ENCODE assay signal across 24 mouse cellular contexts in the genomic region with DNA sequence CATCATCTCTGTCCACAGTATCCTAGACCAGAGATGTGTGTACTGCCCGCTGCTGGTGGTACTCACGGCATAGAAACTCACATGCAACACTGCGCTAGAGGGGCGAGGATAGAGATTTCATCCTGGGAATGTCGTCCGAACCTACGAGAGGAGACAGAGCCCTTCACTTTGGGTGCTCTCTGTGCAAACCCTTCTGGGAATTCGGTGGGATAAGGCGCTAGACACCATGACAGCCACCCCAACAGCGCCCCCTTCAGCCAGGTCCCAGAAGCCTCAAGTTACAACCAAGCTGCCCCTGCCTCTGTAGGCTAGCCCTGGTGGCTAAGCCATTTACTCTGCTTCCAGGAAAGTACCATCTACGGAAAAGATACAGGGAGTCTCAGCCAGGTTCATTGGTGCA. TPM values are rescaled to one million over a fixed set of nuclear protein-coding genes. Genes with fewer than 3 reads are reported as not detected.
DNase-seq lines count a peak whose midpoint lies in the region; ATAC-seq and TF ChIP-seq lines count a peak whose summit lies in the region.
"Had no signal": no experiment of that assay in that cellular context is flagged by ENCODE, and none has a peak within 500 bp of the region (broad histone marks: within the 10 kb centered on the region; RNA-seq: fewer than 3 reads in every experiment).

No protein-coding gene starts in this region.

- no peak overlapping the region for H3K4me2 ChIP-seq in liver, embryonic 14.5 days (ENCODE audit: low read depth)
- no peak overlapping the region for H3K4me2 ChIP-seq in liver, embryonic 12.5 days
- H3K4me2 ChIP-seq in hindbrain, postnatal 0 days (ENCODE audit: low read depth, low read length), result no peak overlapping the region
- H3K4me2 ChIP-seq: forebrain, embryonic 15.5 days; hindbrain, embryonic 13.5 days; liver, embryonic 13.5 days; midbrain, embryonic 12.5 days had no signal

- no peak for TF ChIP-seq EP300 in heart, adult 2 months (IDR thresholded peaks at IDR 0.05; ENCODE audit: insufficient read depth, low read depth, low read length)
- no peak for TF ChIP-seq EP300 in liver, embryonic 14.5 days (IDR thresholded peaks at IDR 0.05; ENCODE audit: low read depth)

- no peak for TF ChIP-seq POLR2A in heart, adult 2 months (IDR thresholded peaks at IDR 0.05; ENCODE audit: insufficient read depth, low read depth, low read length)
- TF ChIP-seq POLR2A in testis, adult 2 months (IDR thresholded peaks at IDR 0.05; ENCODE audit: control insufficient read depth, low read depth, low read length), result no peak

- H3K4me3 ChIP-seq in heart, adult 2 months, result no peak overlapping the region
- no peak overlapping the region for H3K4me3 ChIP-seq in liver, embryonic 14.5 days (ENCODE audit: insufficient read depth in 1 of 2, low read depth in 2 of 2, low read length in 2 of 2)
- no peak overlapping the region for H3K4me3 ChIP-seq in liver, embryonic 12.5 days
- no peak overlapping the region for H3K4me3 ChIP-seq in testis, adult 2 months (ENCODE audit: control insufficient read depth, low read depth, low read length)
- no peak overlapping the region for H3K4me3 ChIP-seq in hindbrain, postnatal 0 days (ENCODE audit: low read length)
- H3K4me3 ChIP-seq: embryonic facial prominence, embryonic 10.5 days; forebrain, embryonic 15.5 days; hindbrain, embryonic 13.5 days; limb, embryonic 10.5 days; liver, embryonic 13.5 days; midbrain, embryonic 12.5 days had no signal

- 83% methylated on average over 11 of the region's 11 CpGs for WGBS in heart, adult 2 months
- WGBS in liver, embryonic 14.5 days (ENCODE audit: insufficient replicate concordance), result 74% methylated on average over 11 of the region's 11 CpGs
- 62% methylated on average over 11 of the region's 11 CpGs for WGBS in liver, embryonic 12.5 days (ENCODE audit: insufficient replicate concordance)
- WGBS in hindbrain, postnatal 0 days, result 84% methylated on average over 11 of the region's 11 CpGs

- no peaks in the 10 kb centered on the region for H3K9me3 ChIP-seq in liver, embryonic 14.5 days (ENCODE audit: control insufficient read depth, low read length)
- H3K9me3 ChIP-seq in liver, embryonic 12.5 days (replicated peaks), result no peaks in the 10 kb centered on the region
- no peaks in the 10 kb centered on the region for H3K9me3 ChIP-seq in hindbrain, postnatal 0 days (ENCODE audit: low read length)
- H3K9me3 ChIP-seq: embryonic facial prominence, embryonic 10.5 days; forebrain, embryonic 15.5 days; hindbrain, embryonic 13.5 days; limb, embryonic 10.5 days; liver, embryonic 13.5 days; midbrain, embryonic 12.5 days had no signal

- H3K9ac ChIP-seq in heart, adult 2 months (ENCODE audit: low read depth, low read length), result no peak overlapping the region
- H3K9ac ChIP-seq in liver, embryonic 14.5 days (replicated peaks), result no peak overlapping the region
- H3K9ac ChIP-seq in liver, embryonic 12.5 days, result no peak overlapping the region
- H3K9ac ChIP-seq in hindbrain, postnatal 0 days (replicated peaks; ENCODE audit: low read length), result no peak overlapping the region
- H3K9ac ChIP-seq: forebrain, embryonic 15.5 days; hindbrain, embryonic 13.5 days; liver, embryonic 13.5 days; midbrain, embryonic 12.5 days had no signal

- no peaks in the 10 kb centered on the region for H3K79me2 ChIP-seq in heart, adult 2 months (replicated peaks; ENCODE audit: control insufficient read depth, insufficient read depth, low read length)

- intact Hi-C loops in heart, adult 2 months (cut with DNase I), result loop anchor here (10.0 kb wide), 1 partner anchor 590 kb away; no protein-coding TSS in a partner anchor

- H3K4me1 ChIP-seq in heart, adult 2 months (ENCODE audit: control insufficient read depth, insufficient read depth, low read length), result peaks cover 18% of the 10 kb centered on the region
- no peaks in the 10 kb centered on the region for H3K4me1 ChIP-seq in liver, embryonic 14.5 days (replicated peaks; ENCODE audit: control insufficient read depth in 2 of 2, insufficient read depth in 2 of 2, low read length in 1 of 2)
- no peaks in the 10 kb centered on the region for H3K4me1 ChIP-seq in liver, embryonic 12.5 days
- H3K4me1 ChIP-seq in testis, adult 2 months (ENCODE audit: control insufficient read depth, insufficient read depth, low read length), result peaks cover 11% of the 10 kb centered on the region
- no peaks in the 10 kb centered on the region for H3K4me1 ChIP-seq in hindbrain, postnatal 0 days (ENCODE audit: insufficient read depth, low read length)
- H3K4me1 ChIP-seq: embryonic facial prominence, embryonic 10.5 days; forebrain, embryonic 15.5 days; limb, embryonic 10.5 days; liver, embryonic 13.5 days; midbrain, embryonic 12.5 days had no signal

- H3K27me3 ChIP-seq in heart, adult 2 months (ENCODE audit: control insufficient read depth, insufficient read depth, low read length), result no peaks in the 10 kb centered on the region
- no peaks in the 10 kb centered on the region for H3K27me3 ChIP-seq in liver, embryonic 14.5 days (ENCODE audit: control insufficient read depth, insufficient read depth, low read length)
- H3K27me3 ChIP-seq in liver, embryonic 12.5 days (replicated peaks), result no peaks in the 10 kb centered on the region
- H3K27me3 ChIP-seq in testis, adult 2 months (ENCODE audit: control insufficient read depth, insufficient read depth, low read length), result no peaks in the 10 kb centered on the region
- no peaks in the 10 kb centered on the region for H3K27me3 ChIP-seq in hindbrain, postnatal 0 days (ENCODE audit: insufficient read depth, low read length)
- H3K27me3 ChIP-seq: forebrain, embryonic 15.5 days; hindbrain, embryonic 13.5 days; liver, embryonic 13.5 days had no signal

- ATAC-seq in liver, embryonic 14.5 days (ENCODE audit: insufficient read depth), result no peak
- no peak for ATAC-seq in liver, embryonic 12.5 days
- no peak for ATAC-seq in hindbrain, postnatal 0 days
- ATAC-seq: forebrain, embryonic 15.5 days had no signal

- no peak for DNase-seq in heart, adult 2 months
- no peak for DNase-seq in heart, adult 9 months (ENCODE audit: low spot score in 2 of 2)
- no peak for DNase-seq in liver, embryonic 14.5 days (ENCODE audit: low read depth in 3 of 3, low spot score in 3 of 3)
- no peak for DNase-seq in testis, postnatal 14 days (ENCODE audit: low spot score)
- no peak for DNase-seq in hindbrain, postnatal 0 days (ENCODE audit: low spot score)
- no peak for DNase-seq in layer of hippocampus, postnatal 10 days (ENCODE audit: low spot score in 2 of 2)
- DNase-seq: adrenal gland, postnatal 14 days; cerebellum, adult 9-11 months; gastrocnemius, postnatal 14 days; heart, adult 18-20 months; heart, postnatal 36 days; kidney, postnatal 36 days; liver, embryonic 13.5 days; lung, postnatal 10 days; thymus, adult 18-20 months; thymus, postnatal 36 days had no signal

- H3K36me3 ChIP-seq in heart, adult 2 months (ENCODE audit: control insufficient read depth, insufficient read depth, low read length), result peaks cover 11% of the 10 kb centered on the region
- peaks cover 5% of the 10 kb centered on the region; the same call in 1 of the 2 replicates for H3K36me3 ChIP-seq in liver, embryonic 14.5 days (replicated peaks; ENCODE audit: control insufficient read depth, insufficient read depth, low read depth)
- peaks cover 21% of the 10 kb centered on the region for H3K36me3 ChIP-seq in liver, embryonic 12.5 days
- no peaks in the 10 kb centered on the region for H3K36me3 ChIP-seq in testis, adult 2 months (ENCODE audit: control insufficient read depth, insufficient read depth, low read length)
- H3K36me3 ChIP-seq in hindbrain, postnatal 0 days (ENCODE audit: insufficient read depth, low read length), result no peaks in the 10 kb centered on the region

- no peak overlapping the region for H3K27ac ChIP-seq in heart, adult 2 months
- no peak overlapping the region for H3K27ac ChIP-seq in liver, embryonic 14.5 days
- no peak overlapping the region for H3K27ac ChIP-seq in liver, embryonic 12.5 days
- H3K27ac ChIP-seq in testis, adult 2 months (ENCODE audit: control insufficient read depth, insufficient read depth, low read depth, low read length), result no peak overlapping the region
- no peak overlapping the region for H3K27ac ChIP-seq in hindbrain, postnatal 0 days
- H3K27ac ChIP-seq: embryonic facial prominence, embryonic 10.5 days; forebrain, embryonic 15.5 days; hindbrain, embryonic 13.5 days; limb, embryonic 10.5 days; liver, embryonic 13.5 days; midbrain, embryonic 12.5 days had no signal

- TF ChIP-seq CTCF in heart, adult 2 months (IDR thresholded peaks at IDR 0.05), result 0 out of 2 replicates have a peak, but pooled peaks have one; percentile 9
- TF ChIP-seq CTCF in liver, embryonic 14.5 days (IDR thresholded peaks at IDR 0.05; ENCODE audit: low read depth), result peak; percentile 48
- peak; percentile 44; the same call in 1 of the 2 replicates for TF ChIP-seq CTCF in testis, adult 2 months (IDR thresholded peaks at IDR 0.05; ENCODE audit: control insufficient read depth, insufficient read depth, insufficient replicate concordance, low read depth, low read length)
- TF ChIP-seq CTCF in hindbrain, postnatal 0 days (IDR thresholded peaks at IDR 0.05; ENCODE audit: low read depth), result no peak

RNA-seq across cellular contexts. Expression of a gene that starts 25.3 kb away (rescaled TPM):
- total RNA-seq in heart, adult 2 months (2021), result 100 to 1,000 TPM; 363 to 378 TPM
- polyA plus RNA-seq in heart, adult 2 months (2012; rRNA removed), result 169 and 248 TPM in 2 replicates
- 30.1 and 43.9 TPM in 2 replicates for polyA plus RNA-seq in liver, embryonic 14.5 days (2012; rRNA removed)
- polyA plus RNA-seq in liver, embryonic 14.5 days (2014; fragmentation: Nextera tagmentation; extraction: Ambion mirVana), result 115 and 128 TPM in 2 replicates
- 165 and 171 TPM in 2 replicates for polyA plus RNA-seq in liver, embryonic 12.5 days (2016; fragmentation: Nextera tagmentation; extraction: Ambion mirVana)
- polyA plus RNA-seq in testis, adult 2 months (2012; rRNA removed), result 68.7 and 74.1 TPM in 2 replicates
- 190 and 198 TPM in 2 replicates for total RNA-seq in hindbrain, postnatal 0 days (2014; rRNA removed)
- polyA plus RNA-seq in hindbrain, postnatal 0 days (2015; fragmentation: Nextera tagmentation; extraction: Ambion mirVana), result 425 and 435 TPM in 2 replicates
- total RNA-seq in layer of hippocampus, postnatal 10 days (2021), result 100 to 1,000 TPM; 414 to 447 TPM

RNA-seq across cellular contexts. Expression of a gene that starts 47.5 kb away (rescaled TPM):
- 1 to 10 TPM; 5.8 to 6.3 TPM for total RNA-seq in heart, adult 2 months (2021)
- 6.1 and 7.9 TPM in 2 replicates for polyA plus RNA-seq in heart, adult 2 months (2012; rRNA removed)
- polyA plus RNA-seq in liver, embryonic 14.5 days (2012; rRNA removed), result 3.0 and 3.4 TPM in 2 replicates
- 3.8 and 4.1 TPM in 2 replicates for polyA plus RNA-seq in liver, embryonic 14.5 days (2014; fragmentation: Nextera tagmentation; extraction: Ambion mirVana)
- polyA plus RNA-seq in liver, embryonic 12.5 days (2016; fragmentation: Nextera tagmentation; extraction: Ambion mirVana), result 4.7 and 4.9 TPM in 2 replicates
- polyA plus RNA-seq in testis, adult 2 months (2012; rRNA removed), result 98.0 and 99.4 TPM in 2 replicates
- total RNA-seq in hindbrain, postnatal 0 days (2014; rRNA removed), result 9.1 and 10.1 TPM in 2 replicates
- 9.3 and 9.4 TPM in 2 replicates for polyA plus RNA-seq in hindbrain, postnatal 0 days (2015; fragmentation: Nextera tagmentation; extraction: Ambion mirVana)
- 10 to 100 TPM; 16.1 to 18.9 TPM for total RNA-seq in layer of hippocampus, postnatal 10 days (2021)
- total RNA-seq: megakaryocyte progenitor cell, adult 5-6 weeks had no signal
